Mouse (Mus musculus): ENCODE measurements around the gene Lfng.

Lfng gene

DNA sequence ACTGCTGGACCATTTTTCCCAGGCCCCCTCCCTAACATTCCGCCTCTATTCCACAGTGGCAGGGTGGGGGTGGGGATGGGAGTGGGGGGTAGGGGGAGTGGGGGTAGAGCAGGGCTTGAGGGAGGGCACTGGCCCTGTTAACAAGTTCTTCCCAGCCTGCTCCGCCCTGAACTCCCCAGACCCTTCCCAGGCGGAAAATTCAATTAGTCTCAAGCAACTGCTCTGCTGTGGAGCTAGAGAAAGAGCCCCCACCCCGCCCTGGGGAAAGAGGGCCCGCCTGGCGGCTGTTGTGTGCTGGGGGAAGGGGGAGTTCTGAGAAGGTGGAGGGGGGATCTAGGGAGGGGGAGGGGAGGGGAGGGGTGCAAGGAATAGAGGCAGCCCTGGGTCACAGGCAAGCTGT, 27.3 kb upstream of the Lfng start:
- ChIA-PET POLR2A (interaction anchor here in 3 of 4 experiments (0.6 to 1.8 kb wide), 17 partner anchors 10 to 1950 kb away, joined by 3 to 9 read pairs (median 4); partner anchors contain the start of genes Eif3b (in 1 of the 3), Grifin (in 1 of the 3), Lfng (in 1 of the 3) and Ttyh3 (in 1 of the 3)), CTCF (interaction anchor here (0.6 to 2.8 kb wide), 11 partner anchors 11 to 251 kb away, joined by 3 to 22 read pairs (median 3); partner anchors contain the start of gene Gna12 (in 1 of the 4))

DNA sequence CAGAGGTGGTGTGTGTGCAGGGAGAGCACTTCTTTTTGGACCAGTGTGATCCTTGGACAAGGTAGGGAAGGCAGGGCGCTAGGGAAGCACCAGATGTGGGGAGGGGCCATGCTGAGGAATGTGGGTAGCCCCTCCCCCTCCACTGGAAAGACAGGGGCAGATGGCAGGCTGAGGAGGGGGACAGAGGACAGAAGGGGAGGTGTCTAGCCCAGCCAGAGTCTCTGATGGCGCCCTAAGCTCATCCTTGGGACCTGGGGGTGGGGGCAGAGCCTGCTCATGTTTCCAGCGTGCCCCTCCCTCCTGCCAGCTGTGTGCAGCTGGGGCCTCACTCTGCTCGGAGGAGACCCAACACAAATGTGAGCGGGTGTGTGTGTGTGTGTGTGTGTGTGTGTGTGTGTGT, 25.6 kb upstream of the Lfng start:
- ChIA-PET POLR2A (interaction anchor here in 3 of 4 experiments (0.6 to 3.9 kb wide), 6 partner anchors 9 to 636 kb away, joined by 3 to 21 read pairs (median 4); partner anchors contain the start of gene Lfng (in 1 of the 3)), CTCF (interaction anchor here in 3 of 4 experiments (0.5 to 1.0 kb wide), 4 partner anchors 13 to 195 kb away, joined by 3 to 9 read pairs (median 4); no protein-coding TSS in a partner anchor)

DNA sequence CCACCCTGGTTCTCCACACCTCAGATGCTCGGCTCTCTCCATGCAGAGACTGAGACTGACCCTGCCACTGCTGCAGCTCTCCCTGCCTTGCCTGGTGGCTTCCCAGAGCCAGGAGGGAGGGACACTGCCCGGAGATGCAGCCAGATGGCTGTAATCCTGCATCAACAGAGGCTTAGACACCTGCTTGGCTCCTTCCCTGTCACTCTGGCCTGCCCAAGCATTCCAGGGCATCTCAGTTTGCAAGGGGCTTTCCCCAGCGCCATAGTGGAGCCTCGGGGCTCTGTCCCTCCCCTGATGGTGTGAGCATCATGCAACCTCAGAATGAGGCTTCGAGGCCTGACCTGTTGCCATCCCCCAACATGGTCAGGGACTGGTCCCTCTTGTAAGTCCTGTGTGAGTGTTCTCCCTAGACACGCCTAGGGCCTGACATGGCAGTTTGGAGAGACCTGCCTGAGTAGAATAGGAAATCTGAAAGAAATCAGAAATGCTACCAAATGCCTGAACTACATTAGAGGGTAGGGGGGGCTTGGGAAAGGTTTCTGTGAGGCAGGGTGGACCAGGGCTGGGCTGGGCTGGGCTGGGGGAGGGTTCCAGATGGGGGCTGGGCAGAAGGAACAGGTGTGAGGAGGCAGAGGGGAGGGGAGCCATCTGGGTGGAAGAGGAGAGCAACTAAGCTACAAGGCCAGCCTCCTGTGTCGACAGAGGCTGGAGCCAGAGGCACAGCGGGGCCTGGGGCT, 24.0 kb upstream of the Lfng start:
- ChIA-PET CTCF (interaction anchor here in 2 of 4 experiments (0.5 to 1.3 kb wide), 8 partner anchors 16 to 549 kb away, joined by 3 to 11 read pairs (median 6); no protein-coding TSS in a partner anchor), POLR2A (interaction anchor here in 3 of 4 experiments (0.5 to 3.9 kb wide), 9 partner anchors 9 to 37 kb away, joined by 3 to 22 read pairs (median 4); partner anchors contain the start of genes Grifin (in 1 of the 3) and Lfng (in 1 of the 3))

DNA sequence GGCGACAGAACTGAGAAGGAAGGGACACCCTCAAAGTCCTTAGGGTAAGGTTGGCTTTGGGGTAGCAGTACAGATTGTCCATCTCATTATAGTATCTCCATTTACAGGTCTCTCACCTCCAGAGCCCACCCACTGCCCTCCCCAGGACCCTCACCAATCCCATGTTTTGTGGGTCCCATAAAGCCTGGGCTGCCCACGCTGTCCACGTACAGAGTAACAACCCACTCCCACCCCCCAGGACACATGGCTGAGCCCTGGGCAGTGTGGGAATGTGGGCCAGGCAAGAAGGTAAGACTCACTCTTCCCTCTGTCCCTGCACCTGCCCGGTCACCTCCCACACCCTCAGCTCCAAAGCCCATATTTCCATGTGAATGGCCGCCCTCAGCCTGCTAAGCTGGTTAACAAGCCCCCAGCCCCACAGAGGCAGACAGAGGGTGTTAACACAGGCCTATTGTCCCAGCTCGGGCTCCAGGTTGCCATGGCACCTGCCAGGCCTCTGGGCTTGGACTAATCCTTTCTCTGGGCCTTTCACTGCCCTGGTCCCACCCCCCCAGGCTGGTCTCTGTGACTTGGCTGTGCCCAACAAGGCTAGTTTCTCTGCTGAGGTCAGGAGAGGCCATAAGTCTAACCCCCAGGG, 23.3 kb upstream of the Lfng start:
- ChIA-PET CTCF (interaction anchor here in 2 of 4 experiments (0.5 to 1.3 kb wide), 7 partner anchors 17 to 274 kb away, joined by 3 to 11 read pairs (median 5); no protein-coding TSS in a partner anchor), POLR2A (interaction anchor here in 3 of 4 experiments (0.5 to 3.9 kb wide), 11 partner anchors 8 to 36 kb away, joined by 3 to 22 read pairs (median 3); partner anchors contain the start of genes Grifin (in 1 of the 3) and Lfng (in 1 of the 3))

DNA sequence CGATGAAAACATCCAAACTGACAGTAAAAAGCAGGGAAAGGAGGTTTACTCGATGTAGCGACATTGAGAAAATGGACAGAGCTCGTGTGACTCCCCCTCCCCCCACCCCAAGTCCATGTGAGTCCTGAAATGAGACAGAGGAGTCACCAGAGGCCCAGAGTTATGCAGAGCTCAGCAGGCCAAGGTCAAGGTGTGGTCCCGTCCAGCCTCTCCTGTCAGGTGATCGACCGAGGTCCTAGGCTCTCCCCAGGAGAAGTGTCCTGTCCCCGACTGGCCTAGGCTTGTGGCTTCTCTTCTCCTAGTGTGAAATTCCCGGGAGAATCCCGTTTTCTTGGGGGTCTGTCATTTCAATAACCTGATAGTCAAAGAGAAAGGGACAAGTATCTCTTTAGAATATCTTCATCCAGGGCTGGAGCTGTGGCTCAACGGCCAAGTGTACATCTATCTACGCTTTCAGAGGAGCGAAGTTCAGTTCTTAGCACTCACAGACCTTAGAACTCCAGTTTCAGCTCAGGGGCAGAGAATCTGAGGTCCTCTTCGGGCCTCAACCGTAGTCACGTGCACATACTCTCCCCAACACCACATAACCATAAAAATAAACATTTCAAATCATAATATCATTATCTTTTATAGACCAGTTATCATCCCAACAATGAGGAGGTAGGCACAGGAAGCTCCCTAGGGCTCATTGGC, 17.9 kb upstream of the Lfng start:
- POLR2A ChIA-PET, result interaction anchor here in 3 of 4 experiments (0.6 to 2.6 kb wide), 8 partner anchors 9 to 590 kb away, joined by 3 to 18 read pairs (median 3); partner anchors contain the start of gene Lfng (in 1 of the 3)
- CTCF ChIA-PET, result interaction anchor here (0.6 to 1.4 kb wide), 8 partner anchors 10 to 1193 kb away, joined by 3 to 5 read pairs (median 3); partner anchors contain the start of gene Lfng (in 1 of the 4)

DNA sequence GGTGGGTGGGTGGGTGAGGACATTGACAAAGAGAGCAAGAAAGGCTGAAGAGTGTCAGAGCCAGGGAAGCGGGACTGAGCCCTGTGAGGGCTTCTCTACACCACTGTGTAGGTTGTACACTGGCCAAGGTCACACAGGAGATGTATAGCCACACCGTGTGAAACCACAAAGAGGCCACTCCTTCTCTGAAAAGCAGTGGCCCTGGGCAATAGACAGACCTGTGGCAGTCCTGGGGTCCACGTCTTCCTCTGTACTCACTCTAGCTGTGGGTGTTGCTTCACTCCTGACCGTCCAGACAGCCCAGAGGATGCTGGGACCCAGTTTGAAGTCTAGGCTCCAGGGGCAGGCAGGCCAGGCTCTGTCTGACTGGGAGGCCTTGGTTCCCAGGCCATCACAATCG, 12.3 kb upstream of the Lfng start:
- CTCF ChIA-PET, result interaction anchor here in 1 of 4 experiments (1.3 kb wide), 1 partner anchor 118 kb away, joined by 3 read pairs; no protein-coding TSS in a partner anchor
- POLR2A ChIA-PET, result no interaction called here

DNA sequence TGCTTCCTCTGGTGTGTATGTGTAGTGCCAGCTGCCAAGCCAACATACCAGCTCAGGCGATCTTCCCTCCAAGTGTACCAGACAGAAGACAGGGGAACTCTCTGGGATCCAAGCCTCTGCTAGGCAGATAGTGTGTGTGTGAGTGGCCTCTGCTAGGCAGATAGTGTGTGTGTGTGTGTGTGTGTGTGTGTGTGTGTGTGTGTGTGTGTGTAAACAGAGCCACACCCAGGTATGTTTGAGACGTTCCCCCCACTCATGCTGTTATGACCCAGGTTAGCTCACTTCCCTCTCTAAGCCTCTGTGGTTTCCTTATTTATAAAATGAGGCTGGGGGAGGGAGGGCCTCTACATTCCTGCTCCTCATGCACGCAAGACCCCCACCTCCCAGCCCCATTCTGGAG, 10.7 kb upstream of the Lfng start:
- CTCF ChIA-PET, result interaction anchor here in 2 of 4 experiments (0.9 to 1.5 kb wide), 3 partner anchors 15 to 56 kb away, joined by 3 to 5 read pairs (median 4); no protein-coding TSS in a partner anchor
- POLR2A ChIA-PET, result interaction anchor here in 1 of 4 experiments (1.2 kb wide), 1 partner anchor 12 kb away, joined by 3 read pairs; no protein-coding TSS in a partner anchor

DNA sequence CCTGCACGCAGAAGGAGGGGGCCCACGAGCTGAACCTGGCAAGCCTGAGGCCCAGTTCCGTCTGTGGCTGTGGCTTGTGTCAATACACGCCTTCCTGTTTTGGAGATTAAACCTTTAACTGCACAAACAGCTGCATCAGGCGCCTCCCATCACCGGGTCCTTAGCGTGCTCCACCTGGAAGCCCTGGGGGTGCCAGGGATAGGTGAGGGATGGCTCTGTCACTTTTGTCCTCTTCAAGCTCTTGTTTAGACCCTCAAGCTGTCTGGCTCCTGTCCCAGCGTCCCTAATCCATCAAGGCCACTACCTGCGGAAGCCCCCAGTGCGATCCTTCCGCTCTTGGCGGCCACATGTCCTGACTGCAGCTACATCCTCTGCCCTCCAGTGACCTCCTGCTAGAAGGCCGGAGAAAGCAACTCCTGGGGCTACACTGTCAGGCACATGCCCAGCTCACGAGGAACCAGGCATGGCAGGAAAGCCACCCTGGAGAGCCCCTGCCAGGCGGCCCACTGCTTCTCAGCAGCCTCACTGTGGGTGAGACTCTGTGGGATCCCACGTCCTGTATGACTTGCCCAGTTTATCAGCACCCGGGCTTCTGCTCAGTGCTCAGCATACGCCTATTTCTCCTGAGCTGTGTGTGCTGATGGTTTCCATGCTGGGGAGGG, 10.1 kb upstream of the Lfng start:
- CTCF ChIA-PET, result interaction anchor here in 2 of 4 experiments (0.9 to 1.5 kb wide), 3 partner anchors 14 to 57 kb away, joined by 3 to 5 read pairs (median 4); no protein-coding TSS in a partner anchor
- POLR2A ChIA-PET, result interaction anchor here in 1 of 4 experiments (0.8 to 2.0 kb wide), 3 partner anchors 10 to 14 kb away, joined by 3 to 11 read pairs (median 3); partner anchors contain the start of gene Lfng

DNA sequence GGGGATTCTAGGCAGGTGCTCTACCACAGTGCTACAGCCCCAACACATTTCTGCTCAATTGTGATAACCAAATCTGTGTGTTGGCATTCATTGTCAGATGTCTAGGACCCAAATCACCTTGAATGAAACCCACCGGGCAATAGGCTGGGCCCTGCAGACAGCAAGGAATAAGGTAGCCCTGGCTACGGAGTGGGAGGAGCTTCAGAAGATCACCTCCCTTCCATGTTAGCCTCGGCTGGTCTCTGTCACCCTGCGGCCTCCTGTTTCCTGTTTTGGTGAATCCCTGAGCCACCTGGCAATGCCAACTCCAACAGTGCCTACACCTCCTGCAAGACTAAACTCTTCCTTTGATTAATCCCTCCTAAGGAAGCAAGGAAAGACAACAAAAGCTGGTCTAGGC, 9.3 kb upstream of the Lfng start:
- CTCF ChIA-PET, result interaction anchor here in 2 of 4 experiments (0.6 to 0.8 kb wide), 3 partner anchors 31 to 191 kb away, joined by 3 to 5 read pairs (median 3); no protein-coding TSS in a partner anchor
- POLR2A ChIA-PET, result interaction anchor here in 1 of 4 experiments (0.8 to 2.0 kb wide), 2 partner anchors 10 to 14 kb away, joined by 3 to 11 read pairs; partner anchors contain the start of gene Lfng

DNA sequence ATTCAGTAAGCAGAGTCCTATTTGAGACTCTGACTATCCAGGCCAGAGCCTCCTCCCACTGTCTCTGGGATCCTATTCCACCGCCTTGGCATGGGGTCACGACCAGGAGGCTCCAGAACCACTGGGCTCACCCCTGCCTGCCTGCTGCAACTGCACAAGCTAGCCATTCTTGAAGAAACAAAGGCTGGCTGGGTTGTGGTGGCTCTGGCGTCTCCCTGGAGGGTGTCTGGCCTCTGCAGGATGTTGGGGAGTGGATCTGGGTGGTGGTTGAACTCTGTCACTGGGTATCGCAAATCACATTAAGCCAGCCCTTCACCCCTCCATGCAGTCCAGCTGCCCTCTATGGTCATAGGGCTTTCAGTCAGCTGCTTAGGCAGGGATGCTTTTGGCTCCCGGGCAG, 7.2 kb upstream of the Lfng start:
- ChIA-PET CTCF (interaction anchor here in 3 of 4 experiments (0.6 to 1.3 kb wide), 4 partner anchors 10 to 64 kb away, joined by 3 read pairs; no protein-coding TSS in a partner anchor), POLR2A (interaction anchor here in 1 of 4 experiments (2.0 kb wide), 1 partner anchor 11 kb away, joined by 6 read pairs; no protein-coding TSS in a partner anchor)

DNA sequence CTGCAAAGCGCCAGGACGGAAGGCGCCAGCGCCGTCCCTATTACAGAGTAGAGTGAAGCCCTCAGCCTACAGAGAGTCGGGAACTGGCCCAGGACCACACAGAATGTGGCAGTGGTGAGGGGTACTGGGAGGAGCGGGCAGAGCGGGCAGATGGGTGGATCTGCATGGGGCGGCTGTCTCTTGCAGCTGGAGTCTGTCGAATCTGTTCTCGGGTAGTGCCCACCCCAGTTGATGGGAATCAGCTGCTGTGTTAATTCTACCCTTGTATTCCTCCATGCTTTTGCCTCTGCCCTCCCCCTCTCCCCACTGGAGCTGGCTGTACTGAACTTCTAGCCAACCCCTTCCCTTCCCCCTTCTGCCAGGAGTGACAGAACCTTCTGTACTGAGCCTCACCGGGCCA, 5.4 kb upstream of the Lfng start:
- ChIA-PET CTCF (interaction anchor here in 1 of 4 experiments (0.7 kb wide), 1 partner anchor 92 kb away, joined by 7 read pairs; no protein-coding TSS in a partner anchor), POLR2A (interaction anchor here in 2 of 4 experiments (0.5 to 0.7 kb wide), 2 partner anchors 34 to 996 kb away, joined by 3 read pairs; no protein-coding TSS in a partner anchor)

DNA sequence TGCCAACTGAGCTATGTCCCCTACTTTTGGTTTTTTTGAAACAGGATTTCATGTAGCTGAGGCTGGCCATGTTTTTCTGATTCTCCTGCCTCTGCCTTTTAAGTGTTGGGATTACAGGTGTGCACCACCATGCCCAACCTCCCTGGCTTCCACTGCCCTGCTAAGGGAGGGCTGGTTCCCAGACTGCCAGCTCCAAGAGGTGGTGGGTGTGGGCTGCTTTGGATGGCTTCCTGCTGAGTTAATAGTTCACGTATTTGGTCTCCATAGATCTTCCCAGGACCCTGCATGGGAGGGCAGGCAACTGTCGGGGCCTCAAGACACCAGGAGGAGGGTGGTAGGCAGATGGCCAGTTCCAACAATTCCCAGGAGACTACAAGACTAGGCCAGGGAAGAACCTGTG, 4.6 kb upstream of the Lfng start:
- ChIA-PET POLR2A (interaction anchor here in 2 of 4 experiments (0.5 to 1.1 kb wide), 2 partner anchors 13 to 995 kb away, joined by 3 read pairs; no protein-coding TSS in a partner anchor), CTCF (no interaction called here)

DNA sequence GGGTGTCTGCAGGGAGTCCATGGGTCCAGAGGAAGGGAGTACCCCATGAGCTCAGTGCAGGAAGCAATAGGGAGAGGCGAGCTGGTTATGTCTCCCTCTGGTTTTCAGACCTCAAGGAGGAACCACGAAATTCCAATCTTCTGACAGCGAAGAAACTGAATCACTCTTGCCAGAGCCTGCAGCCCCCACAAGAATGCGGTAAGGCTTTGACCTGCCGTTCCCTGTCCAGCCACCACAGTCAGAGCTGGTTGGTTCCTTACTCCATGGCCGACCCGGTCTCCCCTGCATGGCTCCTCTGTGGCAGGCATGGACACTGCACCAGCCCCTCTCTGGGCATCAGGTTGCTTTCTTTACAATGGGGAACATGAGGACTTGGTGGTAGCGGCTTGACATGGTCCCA, 2.7 kb upstream of the Lfng start:
- POLR2A ChIA-PET, result interaction anchor here in 2 of 4 experiments (0.6 to 3.7 kb wide), 2 partner anchors 15 to 51 kb away, joined by 3 to 18 read pairs; no protein-coding TSS in a partner anchor
- CTCF ChIA-PET, result interaction anchor here in 1 of 4 experiments (0.6 kb wide), 1 partner anchor 312 kb away, joined by 5 read pairs; no protein-coding TSS in a partner anchor

DNA sequence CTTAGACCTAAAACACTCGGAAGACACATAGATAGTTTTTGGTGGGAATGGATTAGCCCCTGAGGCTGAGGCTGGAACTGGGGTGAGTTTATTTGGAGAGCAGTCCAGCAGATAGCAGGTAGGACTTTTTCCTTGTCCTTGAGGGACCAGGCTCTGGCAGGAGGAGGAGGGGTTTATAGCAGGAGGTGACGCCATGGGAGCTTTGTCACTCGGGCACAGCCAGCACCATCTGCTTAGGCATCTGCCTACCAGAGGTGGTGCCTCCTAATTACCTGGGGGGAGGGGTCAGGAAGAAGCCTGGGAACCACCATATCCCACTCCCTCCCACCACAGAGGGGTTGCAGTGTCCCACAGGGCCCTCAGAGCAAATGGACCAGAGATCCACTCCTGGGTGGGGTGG, 1.9 kb upstream of the Lfng start:
- ChIA-PET CTCF (no interaction called here), POLR2A (interaction anchor here in 2 of 4 experiments (0.7 to 3.7 kb wide), 2 partner anchors 11 to 16 kb away, joined by 3 to 18 read pairs; no protein-coding TSS in a partner anchor)

DNA sequence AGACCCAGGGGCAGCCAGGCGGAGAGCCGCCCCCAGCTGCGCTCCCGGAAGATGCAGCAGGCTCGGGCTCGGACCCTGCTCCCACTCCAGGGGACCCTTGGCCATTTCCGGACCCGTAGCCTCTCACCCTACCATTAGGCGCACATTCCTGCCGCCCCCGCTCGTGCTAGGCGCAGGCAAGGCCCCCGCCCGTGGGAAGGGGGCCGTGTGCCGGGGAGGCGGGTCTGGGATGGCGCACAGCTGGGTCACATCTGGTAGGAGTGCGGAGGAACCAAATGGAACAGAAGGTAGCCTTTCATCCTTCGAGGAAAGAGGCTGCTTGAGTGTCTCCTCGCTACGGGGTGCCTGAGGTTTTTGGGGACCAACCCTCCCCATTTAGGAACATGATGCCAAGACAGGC, 734 bp upstream of the Lfng start:
- ChIA-PET POLR2A (interaction anchor here in 3 of 4 experiments (0.6 to 3.7 kb wide), 20 partner anchors 8 to 878 kb away, joined by 3 to 18 read pairs (median 4); partner anchors contain the start of genes Eif3b (in 1 of the 3), Gna12 (in 1 of the 3), Iqce (in 1 of the 3) and Ttyh3 (in 1 of the 3)), CTCF (interaction anchor here in 2 of 4 experiments (1.0 to 2.3 kb wide), 5 partner anchors 12 to 284 kb away, joined by 3 to 7 read pairs (median 4); no protein-coding TSS in a partner anchor)

Data from embryonic stem cell, embryonic (primary cell).